Mouse (Mus musculus): ENCODE data around the gene Brca1. TPM values are rescaled to one million over a fixed set of nuclear protein-coding genes. Genes with fewer than 3 reads are reported as not detected.

Brca1 gene
- polyA plus RNA-seq, 1 experiment from 2014 or later = 23.0 TPM

Other genes with a start within 250 kb of the Brca1 start
- gene Becn1, start 249.7 kb downstream of the Brca1 start, polyA plus RNA-seq (2016; fragmentation: Nextera tagmentation; extraction: Ambion mirVana) = 152 and 162 TPM in 2 replicates
- gene Psme3, start 235.7 kb downstream of the Brca1 start, polyA plus RNA-seq (2016; fragmentation: Nextera tagmentation; extraction: Ambion mirVana) = 181 and 194 TPM in 2 replicates
- 1.6 and 2.5 TPM in 2 replicates for gene Aoc2, start 226.9 kb downstream of the Brca1 start, polyA plus RNA-seq (2016; fragmentation: Nextera tagmentation; extraction: Ambion mirVana)
- 0.04 TPM in 1 of 2 replicates, not detected in the other for gene Aoc3, start 221.3 kb downstream of the Brca1 start, polyA plus RNA-seq (2016; fragmentation: Nextera tagmentation; extraction: Ambion mirVana)
- gene G6pc, start 184.4 kb downstream of the Brca1 start, polyA plus RNA-seq (2016; fragmentation: Nextera tagmentation; extraction: Ambion mirVana) = not detected in 2 replicates
- gene Aarsd1, start 134.3 kb downstream of the Brca1 start, polyA plus RNA-seq (2016; fragmentation: Nextera tagmentation; extraction: Ambion mirVana) = 105 TPM in 2 replicates
- 8.4 and 9.4 TPM in 2 replicates for gene Gm27029, start 127.2 kb downstream of the Brca1 start, polyA plus RNA-seq (2016; fragmentation: Nextera tagmentation; extraction: Ambion mirVana)
- gene Rundc1, start 126.9 kb downstream of the Brca1 start, polyA plus RNA-seq (2016; fragmentation: Nextera tagmentation; extraction: Ambion mirVana) = 22.8 and 24.0 TPM in 2 replicates
- gene Ptges3l, start 126.6 kb downstream of the Brca1 start, polyA plus RNA-seq (2016; fragmentation: Nextera tagmentation; extraction: Ambion mirVana) = 2.4 and 3.7 TPM in 2 replicates
- gene Rpl27, start 109.7 kb downstream of the Brca1 start, polyA plus RNA-seq (2016; fragmentation: Nextera tagmentation; extraction: Ambion mirVana) = 382 and 448 TPM in 2 replicates
- 3.2 and 4.0 TPM in 2 replicates for gene Ifi35, start 103.5 kb downstream of the Brca1 start, polyA plus RNA-seq (2016; fragmentation: Nextera tagmentation; extraction: Ambion mirVana)
- gene Rnd2, start 87.0 kb downstream of the Brca1 start, polyA plus RNA-seq (2016; fragmentation: Nextera tagmentation; extraction: Ambion mirVana) = 38.8 and 57.7 TPM in 2 replicates
- gene Vat1, start 85.7 kb downstream of the Brca1 start, polyA plus RNA-seq (2016; fragmentation: Nextera tagmentation; extraction: Ambion mirVana) = 36.1 and 47.7 TPM in 2 replicates
- 69.9 and 83.7 TPM in 2 replicates for gene Nbr1, start 194 bp upstream of the Brca1 start, polyA plus RNA-seq (2016; fragmentation: Nextera tagmentation; extraction: Ambion mirVana)
- 2.0 and 3.9 TPM in 2 replicates for gene Tmem106a, start 30.3 kb upstream of the Brca1 start, polyA plus RNA-seq (2016; fragmentation: Nextera tagmentation; extraction: Ambion mirVana)
- gene Gm11634, start 47.3 kb upstream of the Brca1 start, polyA plus RNA-seq (2016; fragmentation: Nextera tagmentation; extraction: Ambion mirVana) = 0.22 TPM in 1 of 2 replicates, not detected in the other
- gene Rdm1, start 75.2 kb upstream of the Brca1 start, polyA plus RNA-seq (2016; fragmentation: Nextera tagmentation; extraction: Ambion mirVana) = 35.2 and 39.2 TPM in 2 replicates
- gene Arl4d, start 113.6 kb upstream of the Brca1 start, polyA plus RNA-seq (2016; fragmentation: Nextera tagmentation; extraction: Ambion mirVana) = 4.3 and 4.4 TPM in 2 replicates
- 40.0 and 44.0 TPM in 2 replicates for gene Dhx8, start 181.0 kb upstream of the Brca1 start, polyA plus RNA-seq (2016; fragmentation: Nextera tagmentation; extraction: Ambion mirVana)
- 9.4 and 10.5 TPM in 2 replicates for gene Etv4, start 233.4 kb upstream of the Brca1 start, polyA plus RNA-seq (2016; fragmentation: Nextera tagmentation; extraction: Ambion mirVana)

Measured in midbrain, embryonic 10.5 days (tissue).